Mouse (Mus musculus) thymus, postnatal 10 days (tissue): Measurements from ENCODE around the gene Tex12.

Source experiments
- DNase-seq, 2 experiments: peaks; one replicate each; pipeline ENCODE4 v3.0.0; 2021; ENCODE audit warnings: low spot score in 2 of 2

Gene Tex12

GRCm38 (mm10) chr9:50561918-50562360, 814 bp upstream of the Tex12 start:
- DNase-seq, result no peak

- DNase-seq, result no peak
Measured at GRCm38 (mm10) chr9:50555094-50555446, 6.1 kb downstream of the Tex12 start, which contains the start of gene Bco2. TSS of gene Bco2 (minus strand) at chr9:50555181.

GRCm38 (mm10) chr9:50554241-50555093, 6.7 kb downstream of the Tex12 start, which contains the start of gene Il18:
TSS of gene Il18 (plus strand) at chr9:50554827.
- peak in 1 of 2 experiments; percentile 24 for DNase-seq

GRCm38 (mm10) chr9:50553547-50553946, 7.6 kb downstream of the Tex12 start:
- no peak for DNase-seq

- DNase-seq, result no peak
Measured at GRCm38 (mm10) chr9:50552206-50552605, 8.9 kb downstream of the Tex12 start.

GRCm38 (mm10) chr9:50548936-50549335, 12.2 kb downstream of the Tex12 start:
- no peak for DNase-seq

GRCm38 (mm10) chr9:50547859-50548478, 13.2 kb downstream of the Tex12 start:
- DNase-seq, result peak; percentile 21 to 30

GRCm38 (mm10) chr9:50542401-50542800, 18.7 kb downstream of the Tex12 start:
- DNase-seq, result no peak

GRCm38 (mm10) chr9:50540170-50540569, 21.0 kb downstream of the Tex12 start:
- DNase-seq, result no peak

- no peak for DNase-seq
Measured at GRCm38 (mm10) chr9:50537295-50537694, 23.8 kb downstream of the Tex12 start.

GRCm38 (mm10) chr9:50536603-50537135, 24.5 kb downstream of the Tex12 start:
- DNase-seq, result no peak

GRCm38 (mm10) chr9:50535930-50536329, 25.2 kb downstream of the Tex12 start:
- no peak for DNase-seq

GRCm38 (mm10) chr9:50533791-50534190, 27.3 kb downstream of the Tex12 start:
- DNase-seq, result no peak

GRCm38 (mm10) chr9:50533328-50533727, 27.8 kb downstream of the Tex12 start:
- peak; percentile 50 to 53 for DNase-seq

- DNase-seq, result peak in 1 of 2 experiments; percentile 45
Measured at GRCm38 (mm10) chr9:50530890-50531289, 30.2 kb downstream of the Tex12 start.

GRCm38 (mm10) chr9:50528293-50528892, 32.7 kb downstream of the Tex12 start, which contains the start of gene Pts:
TSS of gene Pts (minus strand) at chr9:50528724.
- DNase-seq, result peak; percentile 97 to 99

GRCm38 (mm10) chr9:50527860-50528259, 33.3 kb downstream of the Tex12 start:
- peak in 1 of 2 experiments; percentile 25 for DNase-seq

GRCm38 (mm10) chr9:50525585-50525984, 35.5 kb downstream of the Tex12 start:
- DNase-seq, result no peak

- no peak for DNase-seq
Measured at GRCm38 (mm10) chr9:50524936-50525335, 36.2 kb downstream of the Tex12 start.

- no peak for DNase-seq
Measured at GRCm38 (mm10) chr9:50522574-50522973, 38.6 kb downstream of the Tex12 start.

GRCm38 (mm10) chr9:50521562-50521961, 39.6 kb downstream of the Tex12 start:
- DNase-seq, result no peak

GRCm38 (mm10) chr9:50520748-50521147, 40.4 kb downstream of the Tex12 start:
- DNase-seq, result no peak
